Mouse (Mus musculus): ENCODE results near the gene Srrm4. TPM values are rescaled to one million over a fixed set of nuclear protein-coding genes. Genes with fewer than 3 reads are reported as not detected.

Gene Srrm4
- 0.19 and 1.1 TPM in 2 replicates for total RNA-seq (2014; rRNA removed; ENCODE audit: low replicate concordance)
- polyA plus RNA-seq (2015; fragmentation: Nextera tagmentation; extraction: Ambion mirVana): 0.93 and 1.1 TPM in 2 replicates

GRCm38 (mm10) chr5:116591346-116592048 lies at the start of gene Srrm4:
Gene Srrm4 (minus strand): TSS chr5:116591817.
- H3K36me3 ChIP-seq (replicated peaks; ENCODE audit: control insufficient read depth, insufficient read depth, low read length): no peaks in the 10 kb centered on the region
- H3K4me2 ChIP-seq (ENCODE audit: low read depth, low read length): peak within 1 kb of the TSS; percentile 25
- no peak for TF ChIP-seq CTCF (IDR thresholded peaks at IDR 0.05; ENCODE audit: low read depth)
- TF ChIP-seq EP300 (IDR thresholded peaks at IDR 0.05; ENCODE audit: low read depth): no peak
- peak within 1 kb of the TSS; percentile 9; the same call in 1 of the 2 replicates for H3K4me3 ChIP-seq (ENCODE audit: low read depth, low read length)
- no peak within 1 kb of the TSS for H3K9ac ChIP-seq (replicated peaks; ENCODE audit: low read depth, low read length)
- WGBS: under 1% methylated on average over 50 of the region's 53 CpGs
- DNase-seq (ENCODE audit: low spot score) (no peak), ATAC-seq (ENCODE audit: insufficient read depth, low read depth) (0 out of 2 replicates have a peak, but pooled peaks have one; percentile 20)
- H3K27ac ChIP-seq (ENCODE audit: low read depth): no peak within 1 kb of the TSS
- H3K4me1 ChIP-seq (ENCODE audit: control insufficient read depth, insufficient read depth): no peaks in the 10 kb centered on the region
- H3K9me3 ChIP-seq (replicated peaks; ENCODE audit: control insufficient read depth, low read length): peaks cover 4% of the 10 kb centered on the region; the same call in 1 of the 2 replicates
- peaks cover 41% of the 10 kb centered on the region for H3K27me3 ChIP-seq (ENCODE audit: control insufficient read depth, insufficient read depth, low read length)

- peak overlapping the region; percentile 25 for H3K4me2 ChIP-seq (ENCODE audit: low read depth, low read length)
- peaks cover 41% of the 10 kb centered on the region for H3K27me3 ChIP-seq (ENCODE audit: control insufficient read depth, insufficient read depth, low read length)
- peak; percentile 18 for DNase-seq (ENCODE audit: low spot score)
Observed at GRCm38 (mm10) chr5:116592801-116593430, 1.3 kb upstream of the Srrm4 start.

GRCm38 (mm10) chr5:116592049-116592800 lies 608 bp upstream of the Srrm4 start:
- no peak for ATAC-seq (ENCODE audit: insufficient read depth, low read depth)
- no peaks in the 10 kb centered on the region for H3K4me1 ChIP-seq (ENCODE audit: control insufficient read depth, insufficient read depth)

More at GRCm38 (mm10) chr5:116592801-116593430, 1.3 kb upstream of the Srrm4 start:
- H3K4me1 ChIP-seq (ENCODE audit: control insufficient read depth, insufficient read depth): no peaks in the 10 kb centered on the region
- no peak for TF ChIP-seq EP300 (IDR thresholded peaks at IDR 0.05; ENCODE audit: low read depth)
- TF ChIP-seq CTCF (IDR thresholded peaks at IDR 0.05; ENCODE audit: low read depth): peak; percentile 64
- WGBS: 1% methylated on average over 12 of the region's 12 CpGs
- no peak for ATAC-seq (ENCODE audit: insufficient read depth, low read depth)
- H3K36me3 ChIP-seq (replicated peaks; ENCODE audit: control insufficient read depth, insufficient read depth, low read length): no peaks in the 10 kb centered on the region
- H3K4me3 ChIP-seq (ENCODE audit: low read depth, low read length): 0 out of 2 replicates have a peak overlapping the region, but pooled peaks have one; percentile 5
- no peak overlapping the region for H3K27ac ChIP-seq (ENCODE audit: low read depth)
- peaks cover 4% of the 10 kb centered on the region; the same call in 1 of the 2 replicates for H3K9me3 ChIP-seq (replicated peaks; ENCODE audit: control insufficient read depth, low read length)
- H3K9ac ChIP-seq (replicated peaks; ENCODE audit: low read depth, low read length): no peak overlapping the region

GRCm38 (mm10) chr5:116590698-116591097 lies 919 bp downstream of the Srrm4 start:
- Histone ChIP-seq H3K27me3 (ENCODE audit: control insufficient read depth, insufficient read depth, low read length) (peaks cover 41% of the 10 kb centered on the region), H3K4me2 (ENCODE audit: low read depth, low read length) (no peak overlapping the region), H3K36me3 (replicated peaks; ENCODE audit: control insufficient read depth, insufficient read depth, low read length) (no peaks in the 10 kb centered on the region), H3K27ac (ENCODE audit: low read depth) (no peak overlapping the region), H3K4me3 (ENCODE audit: low read depth, low read length) (no peak overlapping the region), H3K9ac (replicated peaks; ENCODE audit: low read depth, low read length) (no peak overlapping the region), H3K9me3 (replicated peaks; ENCODE audit: control insufficient read depth, low read length) (peaks cover 4% of the 10 kb centered on the region; the same call in 1 of the 2 replicates), H3K4me1 (ENCODE audit: control insufficient read depth, insufficient read depth) (no peaks in the 10 kb centered on the region)
- WGBS: 9% methylated on average over 10 of the region's 10 CpGs
- TF ChIP-seq EP300 (IDR thresholded peaks at IDR 0.05; ENCODE audit: low read depth) (no peak), CTCF (IDR thresholded peaks at IDR 0.05; ENCODE audit: low read depth) (no peak)
- ATAC-seq (ENCODE audit: insufficient read depth, low read depth): no peak
- DNase-seq (ENCODE audit: low spot score): no peak

More at GRCm38 (mm10) chr5:116592049-116592800, 608 bp upstream of the Srrm4 start:
- DNase-seq (ENCODE audit: low spot score): no peak
- Histone ChIP-seq H3K9ac (replicated peaks; ENCODE audit: low read depth, low read length) (no peak overlapping the region), H3K36me3 (replicated peaks; ENCODE audit: control insufficient read depth, insufficient read depth, low read length) (no peaks in the 10 kb centered on the region), H3K4me2 (ENCODE audit: low read depth, low read length) (peak overlapping the region; percentile 25), H3K27me3 (ENCODE audit: control insufficient read depth, insufficient read depth, low read length) (peaks cover 41% of the 10 kb centered on the region), H3K4me3 (ENCODE audit: low read depth, low read length) (0 out of 2 replicates have a peak overlapping the region, but pooled peaks have one; percentile 5), H3K9me3 (replicated peaks; ENCODE audit: control insufficient read depth, low read length) (peaks cover 4% of the 10 kb centered on the region; the same call in 1 of the 2 replicates), H3K27ac (ENCODE audit: low read depth) (no peak overlapping the region)
- no peak for TF ChIP-seq CTCF (IDR thresholded peaks at IDR 0.05; ENCODE audit: low read depth)
- TF ChIP-seq EP300 (IDR thresholded peaks at IDR 0.05; ENCODE audit: low read depth): no peak
- WGBS: under 1% methylated on average over 32 of the region's 32 CpGs

- WGBS: 64% methylated on average over 8 of the region's 8 CpGs
- TF ChIP-seq EP300 (IDR thresholded peaks at IDR 0.05; ENCODE audit: low read depth): no peak
- TF ChIP-seq CTCF (IDR thresholded peaks at IDR 0.05; ENCODE audit: low read depth): no peak
- H3K4me2 ChIP-seq (ENCODE audit: low read depth, low read length): no peak overlapping the region
- DNase-seq (ENCODE audit: low spot score): no peak
- H3K9me3 ChIP-seq (replicated peaks; ENCODE audit: control insufficient read depth, low read length): peaks cover 4% of the 10 kb centered on the region; the same call in 1 of the 2 replicates
- H3K27me3 ChIP-seq (ENCODE audit: control insufficient read depth, insufficient read depth, low read length): peaks cover 41% of the 10 kb centered on the region
- no peaks in the 10 kb centered on the region for H3K4me1 ChIP-seq (ENCODE audit: control insufficient read depth, insufficient read depth)
- no peak overlapping the region for H3K27ac ChIP-seq (ENCODE audit: low read depth)
- H3K4me3 ChIP-seq (ENCODE audit: low read depth, low read length): no peak overlapping the region
- ATAC-seq (ENCODE audit: insufficient read depth, low read depth): no peak
- H3K9ac ChIP-seq (replicated peaks; ENCODE audit: low read depth, low read length): no peak overlapping the region
- no peaks in the 10 kb centered on the region for H3K36me3 ChIP-seq (replicated peaks; ENCODE audit: control insufficient read depth, insufficient read depth, low read length)
Observed at GRCm38 (mm10) chr5:116589631-116590030, 2.0 kb downstream of the Srrm4 start.

Data from heart, postnatal 0 days (tissue).